Mouse (Mus musculus): ENCODE measurements around the gene Thada.

DNA sequence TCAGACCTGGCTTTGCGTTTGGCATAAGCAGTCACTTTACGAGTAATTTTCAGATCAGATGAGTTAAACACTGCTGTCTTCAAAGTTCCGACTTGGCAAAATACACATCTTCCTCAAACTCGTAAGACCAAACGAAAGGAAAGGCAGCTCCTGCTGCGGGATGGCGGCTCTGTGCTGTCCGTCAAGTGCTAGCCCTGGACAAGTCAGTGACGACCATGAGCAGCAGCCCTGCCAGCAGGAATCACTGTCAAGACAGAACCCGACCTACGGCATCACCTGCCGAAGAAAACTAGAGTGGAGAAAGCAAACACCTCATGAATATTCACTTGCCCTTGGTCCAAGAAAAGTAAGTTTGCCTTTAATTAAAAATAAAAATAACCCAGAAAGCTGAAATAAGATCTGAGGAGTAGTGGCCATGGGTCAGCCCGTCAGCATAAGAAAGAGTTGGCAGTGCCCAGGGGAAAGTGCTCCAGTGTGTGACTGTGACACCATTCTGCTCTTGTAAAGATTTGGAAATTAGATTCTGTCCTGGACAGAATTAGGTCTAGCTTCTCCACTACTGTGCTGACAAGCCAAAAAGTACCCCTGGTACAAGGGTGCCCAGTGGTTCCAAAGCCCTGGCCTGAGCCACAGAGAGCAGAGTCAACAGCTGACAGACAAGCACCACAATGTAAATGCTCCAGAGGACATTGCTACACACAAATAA, 103.3 kb downstream of the Thada start:
- TF ChIP-seq CTCF (IDR thresholded peaks at IDR 0.05) (no peak), EP300 (IDR thresholded peaks at IDR 0.05) (no peak)
